Mouse (Mus musculus): ENCODE data around the gene Adamts4.
A peak's percentile ranks its signal among the peaks of the same experiment; 100 is the strongest.
"Not testable (repeated sequence)": the region's sequence is repeated elsewhere in the genome, so short reads cannot be mapped to it uniquely, and the experiment has no call there.

Adamts4 gene

GRCm38 (mm10) chr1:171279012-171279705 lies 28.9 kb downstream of the Adamts4 start:
- no peak for DNase-seq (ENCODE audit: low read depth, low spot score)

GRCm38 (mm10) chr1:171279721-171280120 lies 29.5 kb downstream of the Adamts4 start:
- no peak for DNase-seq (ENCODE audit: low read depth, low spot score)

GRCm38 (mm10) chr1:171280250-171280915 lies 30.2 kb downstream of the Adamts4 start:
- DNase-seq (ENCODE audit: low read depth, low spot score), result no peak

- DNase-seq (ENCODE audit: low read depth, low spot score), result peak; percentile 99
These were observed 30.8 kb downstream of the Adamts4 start, which contains the start of gene Ppox for GRCm38 (mm10) chr1:171280916-171281527. Gene Ppox, minus strand, starts transcription at chr1:171281186.

GRCm38 (mm10) chr1:171281528-171281923 lies 31.3 kb downstream of the Adamts4 start:
- DNase-seq (ENCODE audit: low read depth, low spot score), result peak; percentile 74

- no peak for DNase-seq (ENCODE audit: low read depth, low spot score)
These were observed 32.0 kb downstream of the Adamts4 start for GRCm38 (mm10) chr1:171282086-171282805.

GRCm38 (mm10) chr1:171283188-171284160 lies 33.3 kb downstream of the Adamts4 start:
- no peak for DNase-seq (ENCODE audit: low read depth, low spot score)

GRCm38 (mm10) chr1:171284491-171284890 lies 34.3 kb downstream of the Adamts4 start:
- no peak for DNase-seq (ENCODE audit: low read depth, low spot score)

GRCm38 (mm10) chr1:171285096-171285892 lies 35.1 kb downstream of the Adamts4 start:
- DNase-seq (ENCODE audit: low read depth, low spot score), result no peak

GRCm38 (mm10) chr1:171286517-171286916 lies 36.3 kb downstream of the Adamts4 start:
- DNase-seq (ENCODE audit: low read depth, low spot score), result no peak

GRCm38 (mm10) chr1:171287136-171288081 lies 37.2 kb downstream of the Adamts4 start, which contains the start of gene Usp21:
Gene Usp21, minus strand, starts transcription at chr1:171287991.
- DNase-seq (ENCODE audit: low read depth, low spot score), result peak; percentile 95

- no peak for DNase-seq (ENCODE audit: low read depth, low spot score)
These were observed 38.1 kb downstream of the Adamts4 start for GRCm38 (mm10) chr1:171288328-171288727.

- DNase-seq (ENCODE audit: low read depth, low spot score), result no peak
These were observed 43.1 kb downstream of the Adamts4 start for GRCm38 (mm10) chr1:171293351-171293750.

GRCm38 (mm10) chr1:171293906-171294297 lies 43.7 kb downstream of the Adamts4 start:
- no peak for DNase-seq (ENCODE audit: low read depth, low spot score)

- DNase-seq (ENCODE audit: low read depth, low spot score), result peak; percentile 92
These were observed 44.3 kb downstream of the Adamts4 start, which contains the start of gene Ufc1 for GRCm38 (mm10) chr1:171294298-171295062. Gene Ufc1, minus strand, starts transcription at chr1:171295024.

- DNase-seq (ENCODE audit: low read depth, low spot score), result no peak
These were observed 44.8 kb downstream of the Adamts4 start for GRCm38 (mm10) chr1:171295063-171295402.

- no peak for DNase-seq (ENCODE audit: low read depth, low spot score)
These were observed 48.0 kb downstream of the Adamts4 start for GRCm38 (mm10) chr1:171298226-171298625.

GRCm38 (mm10) chr1:171306157-171306556 lies 55.9 kb downstream of the Adamts4 start:
- not testable (repeated sequence) for DNase-seq (ENCODE audit: low read depth, low spot score)

All from ES-CJ7 (cell line).